Mouse (Mus musculus): ENCODE measurements around the gene Zfp36l2.

Gene Zfp36l2

GRCm38 (mm10) chr17:84179973-84180365 lies 7.8 kb downstream of the Zfp36l2 start:
- in situ Hi-C loops (cut with MboI; ENCODE audit: low sequenced_read_pairs): loop anchor here (10.0 kb wide), 1 partner anchor 55 kb away; no protein-coding TSS in a partner anchor

GRCm38 (mm10) chr17:84179026-84179972 lies 8.4 kb downstream of the Zfp36l2 start:
- in situ Hi-C loops (cut with MboI; ENCODE audit: low sequenced_read_pairs): no loop called here

DNA sequence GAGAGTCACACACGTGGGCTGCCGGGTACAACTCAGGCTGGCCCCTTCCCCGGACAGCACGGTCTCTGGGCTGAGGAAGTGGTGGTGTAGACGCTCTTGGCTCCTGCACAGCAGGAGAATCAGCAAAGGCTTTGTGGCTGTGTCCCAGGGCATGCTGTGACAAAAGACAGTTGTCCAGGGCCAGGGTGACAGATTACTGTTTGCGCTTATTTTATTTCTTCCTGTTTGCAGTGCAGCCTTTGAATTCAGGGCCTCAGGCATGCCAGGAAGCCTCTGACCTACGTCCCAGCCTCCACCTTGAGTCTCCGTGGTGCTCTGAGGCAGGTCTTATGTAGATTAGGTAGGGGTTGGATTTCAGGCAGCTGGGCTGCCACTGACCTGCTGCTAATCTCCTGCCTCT lies 10.3 kb downstream of the Zfp36l2 start:
- in situ Hi-C loops (cut with MboI; ENCODE audit: low sequenced_read_pairs): no loop called here

- in situ Hi-C loops (cut with MboI; ENCODE audit: low sequenced_read_pairs): no loop called here
Observed at GRCm38 (mm10) chr17:84176446-84176845, 11.3 kb downstream of the Zfp36l2 start.

DNA sequence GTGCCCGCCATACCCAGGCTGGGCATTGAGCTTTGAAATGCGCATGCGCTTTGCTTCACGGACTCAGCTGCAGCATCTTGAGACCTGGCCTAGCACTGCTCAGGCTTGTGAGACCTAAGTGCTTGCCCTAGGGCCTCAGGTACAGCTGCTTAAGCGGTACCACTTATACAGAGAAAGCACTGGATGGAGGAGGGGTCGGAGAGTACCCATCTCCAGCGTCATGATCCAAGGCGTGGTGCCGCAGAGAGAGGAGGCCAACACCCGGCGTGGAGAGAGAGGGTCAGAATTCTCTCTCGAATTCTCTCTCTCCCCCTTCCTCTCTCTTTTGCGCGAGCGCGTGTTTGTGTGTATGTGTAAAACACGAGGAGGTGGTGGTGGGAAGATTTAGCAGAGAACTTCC lies 12.6 kb downstream of the Zfp36l2 start:
- in situ Hi-C loops (cut with MboI; ENCODE audit: low sequenced_read_pairs): no loop called here

DNA sequence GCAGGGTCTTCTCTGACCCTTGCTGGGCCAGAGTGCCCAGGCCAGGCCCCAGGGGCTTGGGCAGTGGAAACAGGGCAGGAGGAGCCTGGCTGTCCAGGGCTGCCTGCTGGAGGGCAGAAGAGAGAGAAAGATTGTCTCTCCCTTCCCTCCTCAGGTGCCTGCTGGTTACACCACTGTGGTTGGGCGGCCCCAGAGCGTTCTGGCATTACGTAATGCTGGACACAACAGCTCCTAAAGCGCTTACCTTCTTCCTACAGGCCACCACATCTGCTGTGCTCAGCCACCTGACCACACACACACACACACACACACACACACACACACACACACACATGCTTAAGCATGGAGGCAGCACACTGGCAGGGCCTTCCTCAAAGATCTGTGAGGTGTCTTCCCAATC lies 20.4 kb downstream of the Zfp36l2 start:
- in situ Hi-C loops (cut with MboI; ENCODE audit: low sequenced_read_pairs): no loop called here

- in situ Hi-C loops (cut with MboI; ENCODE audit: low sequenced_read_pairs): no loop called here
Observed at GRCm38 (mm10) chr17:84166135-84166860, 21.4 kb downstream of the Zfp36l2 start.

- in situ Hi-C loops (cut with MboI; ENCODE audit: low sequenced_read_pairs): no loop called here
Observed at GRCm38 (mm10) chr17:84165735-84166134, 22.0 kb downstream of the Zfp36l2 start.

DNA sequence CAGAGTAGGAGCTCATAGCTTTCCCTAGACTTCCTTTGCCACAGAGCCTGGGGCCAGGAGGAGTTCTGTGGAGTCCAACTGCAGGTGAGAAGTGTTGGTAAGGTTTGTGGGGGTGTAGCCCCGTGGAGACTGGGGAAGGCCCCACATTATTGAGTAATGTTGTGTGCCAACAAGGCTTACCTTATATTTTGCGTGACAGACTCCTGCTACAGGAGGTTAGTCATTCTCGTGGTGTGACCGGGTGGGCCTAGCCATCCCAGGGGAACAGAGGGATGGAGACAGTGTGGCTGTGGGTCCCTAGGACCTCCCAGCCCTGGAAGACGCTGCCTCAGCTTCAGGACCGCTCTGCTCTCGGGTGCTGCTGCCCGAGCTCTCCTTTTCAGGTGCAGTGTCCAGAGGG lies 23.6 kb downstream of the Zfp36l2 start:
- in situ Hi-C loops (cut with MboI; ENCODE audit: low sequenced_read_pairs): loop anchor here (5.0 kb wide), 1 partner anchor 37 kb away; no protein-coding TSS in a partner anchor

GRCm38 (mm10) chr17:84163066-84163785 lies 24.5 kb downstream of the Zfp36l2 start:
- in situ Hi-C loops (cut with MboI; ENCODE audit: low sequenced_read_pairs): loop anchor here (5.0 kb wide), 1 partner anchor 36 kb away; no protein-coding TSS in a partner anchor

- in situ Hi-C loops (cut with MboI; ENCODE audit: low sequenced_read_pairs): loop anchor here (5.0 kb wide), 1 partner anchor 35 kb away; no protein-coding TSS in a partner anchor
Observed at GRCm38 (mm10) chr17:84162211-84162760, 25.5 kb downstream of the Zfp36l2 start.

DNA sequence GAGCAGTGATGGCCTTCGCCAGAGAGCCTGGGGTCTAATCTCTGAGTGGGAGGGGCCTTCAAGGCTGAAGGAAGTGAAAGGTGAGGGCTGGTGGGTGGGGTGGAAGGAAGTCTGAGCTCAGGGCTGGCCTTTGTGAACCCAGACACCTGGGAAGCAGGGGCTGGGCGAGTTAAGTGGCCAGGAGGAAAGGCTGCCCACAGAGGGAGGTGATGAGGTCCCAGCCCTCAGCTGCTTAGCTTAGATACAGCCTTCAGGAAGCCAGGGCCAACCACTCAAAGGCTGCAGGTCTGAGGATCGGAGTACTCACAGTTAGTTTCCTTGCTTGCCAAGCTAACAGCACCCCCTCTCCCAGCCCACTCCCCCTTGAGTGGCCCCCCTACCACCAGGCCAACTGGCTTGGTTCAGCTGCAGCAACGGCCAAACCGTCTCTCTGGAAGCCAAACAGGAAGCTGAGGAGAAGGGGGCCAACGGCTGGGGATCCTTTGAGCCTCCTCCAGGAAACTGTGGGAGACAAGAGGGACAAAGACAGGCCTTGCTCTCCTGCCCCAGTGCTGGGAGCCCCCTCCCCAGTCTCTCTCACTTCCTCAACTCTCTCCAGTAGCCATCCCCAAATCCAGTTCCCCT lies 26.4 kb downstream of the Zfp36l2 start:
- in situ Hi-C loops (cut with MboI; ENCODE audit: low sequenced_read_pairs): loop anchor here (5.0 kb wide), 1 partner anchor 34 kb away; no protein-coding TSS in a partner anchor

- in situ Hi-C loops (cut with MboI; ENCODE audit: low sequenced_read_pairs): no loop called here
Observed at GRCm38 (mm10) chr17:84158891-84159290, 28.9 kb downstream of the Zfp36l2 start.

- in situ Hi-C loops (cut with MboI; ENCODE audit: low sequenced_read_pairs): no loop called here
Observed at GRCm38 (mm10) chr17:84158461-84158795, 29.3 kb downstream of the Zfp36l2 start.

GRCm38 (mm10) chr17:84157743-84158460 lies 29.8 kb downstream of the Zfp36l2 start:
- in situ Hi-C loops (cut with MboI; ENCODE audit: low sequenced_read_pairs): no loop called here

GRCm38 (mm10) chr17:84156748-84157742 lies 30.7 kb downstream of the Zfp36l2 start:
- in situ Hi-C loops (cut with MboI; ENCODE audit: low sequenced_read_pairs): no loop called here

DNA sequence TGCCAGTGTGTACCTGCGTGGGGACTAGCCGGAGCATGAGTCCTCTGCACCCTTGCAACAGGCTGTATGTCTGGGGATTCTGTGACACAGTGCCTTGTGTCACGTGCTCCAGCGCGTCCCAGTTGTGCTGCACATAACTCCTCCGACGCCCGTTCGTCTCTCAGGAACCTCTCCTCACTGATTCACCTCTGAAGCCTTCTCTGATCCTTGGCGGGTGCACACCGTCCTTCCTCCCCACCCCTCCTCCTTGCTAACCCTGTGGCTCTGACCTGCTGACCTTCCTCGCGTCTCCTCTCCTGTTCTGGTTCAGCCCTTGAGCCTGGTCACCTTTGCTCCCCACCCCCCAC lies 31.5 kb downstream of the Zfp36l2 start:
- in situ Hi-C loops (cut with MboI; ENCODE audit: low sequenced_read_pairs): no loop called here

DNA sequence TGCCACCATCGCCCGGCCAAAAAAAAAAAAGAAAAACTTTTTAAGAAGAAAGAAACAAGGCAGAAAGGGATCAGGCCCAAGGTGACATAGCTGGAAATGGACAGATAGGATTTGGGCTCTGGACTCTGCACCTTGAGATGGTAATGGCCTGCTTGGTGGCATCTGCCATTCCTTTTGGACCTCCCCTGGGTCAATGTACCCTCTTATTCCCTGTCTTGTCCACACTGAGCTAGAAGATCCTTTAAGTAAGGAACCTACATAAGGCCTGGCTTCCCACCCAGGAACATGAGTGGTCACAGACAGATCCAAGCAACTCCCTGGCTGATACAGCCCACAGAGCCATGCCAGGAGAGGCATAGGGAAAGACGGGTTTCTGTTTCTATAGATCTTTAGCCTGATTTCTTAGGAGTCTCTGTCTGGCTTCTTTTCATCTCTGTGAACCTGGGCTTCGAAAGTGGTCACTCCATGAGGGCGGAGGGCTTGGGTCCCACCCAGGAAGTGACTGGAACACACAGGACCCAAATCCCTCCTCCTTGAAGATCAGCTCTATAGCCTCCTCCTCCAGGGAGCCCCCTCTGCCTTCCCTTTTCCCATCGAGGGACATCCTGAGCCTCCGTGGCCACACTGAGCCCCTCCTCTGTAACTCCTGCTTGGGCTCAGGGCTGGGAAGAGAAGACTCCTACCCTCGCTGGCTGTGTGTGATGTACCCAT lies 32.1 kb downstream of the Zfp36l2 start:
- in situ Hi-C loops (cut with MboI; ENCODE audit: low sequenced_read_pairs): no loop called here

Measured in CH12F3 (cell line).